Mouse (Mus musculus): Measurements from ENCODE around the gene Gm6614. TPM values are rescaled to one million over a fixed set of nuclear protein-coding genes. Genes with fewer than 3 reads are reported as not detected.

Gene Gm6614
- not detected for polyA plus RNA-seq (2014; fragmentation: Illumina TruSeq; extraction: RNeasy Lipid Tissue Mini Kit (QIAGEN cat#74804); ENCODE audit: low read depth, low replicate concordance)

GRCm38 (mm10) chr6:142011364-142011955 is at the start of gene Gm6614:
Gene Gm6614, minus strand, starts transcription at chr6:142011414.

GRCm38 (mm10) chr6:141946862-141947261 is 64.4 kb downstream of the Gm6614 start, which contains the start of gene Slco1a1:
Gene Slco1a1, minus strand, starts transcription at chr6:141946962.

Other genes with a start within 250 kb of the Gm6614 start
- gene Gm5724, start 237.6 kb downstream of the Gm6614 start, polyA plus RNA-seq (2014; fragmentation: Illumina TruSeq; extraction: RNeasy Lipid Tissue Mini Kit (QIAGEN cat#74804); ENCODE audit: low read depth, low replicate concordance) = not detected
- gene Slco1a4, start 155.2 kb downstream of the Gm6614 start, polyA plus RNA-seq (2014; fragmentation: Illumina TruSeq; extraction: RNeasy Lipid Tissue Mini Kit (QIAGEN cat#74804); ENCODE audit: low read depth, low replicate concordance) = 376 TPM
- gene Slco1a1, start 64.5 kb downstream of the Gm6614 start, polyA plus RNA-seq (2014; fragmentation: Illumina TruSeq; extraction: RNeasy Lipid Tissue Mini Kit (QIAGEN cat#74804); ENCODE audit: low read depth, low replicate concordance) = 243 TPM
- 0.13 TPM for gene Slco1a6, start 197.1 kb upstream of the Gm6614 start, polyA plus RNA-seq (2014; fragmentation: Illumina TruSeq; extraction: RNeasy Lipid Tissue Mini Kit (QIAGEN cat#74804); ENCODE audit: low read depth, low replicate concordance)

All from liver, adult 10 weeks (tissue).